Mouse (Mus musculus) lung, adult 2 months (tissue): ENCODE data around the gene Ntmt1. TPM values are rescaled to one million over a fixed set of nuclear protein-coding genes. Genes with fewer than 3 reads are reported as not detected.
A peak's percentile ranks its signal among the peaks of the same experiment; 100 is the strongest.

Source experiments
- DNase-seq: peaks from one replicate; pipeline ENCODE4 v3.0.0; 2022
- H3K4me1 ChIP-seq: fragments of 200-500 bp; 2 replicates; pipeline ENCODE4 v1.6.1; 2011; ENCODE audit warnings: low read length; ENCODE audit not compliant: control insufficient read depth, insufficient read depth
- H3K4me3 ChIP-seq: fragments of 200-500 bp; replicated peaks from 2 replicates; pipeline ENCODE3; 2011; ENCODE audit warnings: low read depth, mild to moderate bottlenecking, control low read depth, low read length; ENCODE audit errors: extremely low read depth
- CTCF ChIP-seq: fragments of 200-500 bp; IDR thresholded peaks from 2 replicates; pipeline ENCODE4 v1.5.1; 2011; ENCODE audit warnings: mild to moderate bottlenecking, low read length, control low read depth; ENCODE audit not compliant: insufficient read depth
- POLR2A ChIP-seq: fragments of 200-500 bp; IDR thresholded peaks from 2 replicates; pipeline ENCODE4 v1.6.1; 2011; ENCODE audit warnings: low read depth, mild to moderate bottlenecking, control low read depth, low read length, borderline replicate concordance; ENCODE audit errors: extremely low read depth
- WGBS: fragments of 180-500 bp; shearing (Covaris S2); methylation state at CpG from one replicate; pipeline ENCODE4 v1.1.7; 2018; 5-methylcytosine and 5-hydroxymethylcytosine counted together
- polyA plus RNA-seq: library from polyadenylated mRNA; depleted of rRNA; stranded (reverse); fragments of >200 nt; gene quantifications from 2 replicates; pipeline ENCODE4 v1.2.3, GENCODE M21; 2012

Ntmt1 gene
- polyA plus RNA-seq, 1 experiment: 23.4 TPM

GRCm38 (mm10) chr2:30799456-30799855 is 8.2 kb upstream of the Ntmt1 start:
- DNase-seq: no peak
- peaks cover 3% of the 10 kb centered on the region; the same call in 1 of the 2 replicates for H3K4me1 ChIP-seq
- no peak for TF ChIP-seq POLR2A
- no peak for TF ChIP-seq CTCF
- 86% methylated on average over 3 of the region's 3 CpGs for WGBS
- H3K4me3 ChIP-seq: no peak overlapping the region

DNA sequence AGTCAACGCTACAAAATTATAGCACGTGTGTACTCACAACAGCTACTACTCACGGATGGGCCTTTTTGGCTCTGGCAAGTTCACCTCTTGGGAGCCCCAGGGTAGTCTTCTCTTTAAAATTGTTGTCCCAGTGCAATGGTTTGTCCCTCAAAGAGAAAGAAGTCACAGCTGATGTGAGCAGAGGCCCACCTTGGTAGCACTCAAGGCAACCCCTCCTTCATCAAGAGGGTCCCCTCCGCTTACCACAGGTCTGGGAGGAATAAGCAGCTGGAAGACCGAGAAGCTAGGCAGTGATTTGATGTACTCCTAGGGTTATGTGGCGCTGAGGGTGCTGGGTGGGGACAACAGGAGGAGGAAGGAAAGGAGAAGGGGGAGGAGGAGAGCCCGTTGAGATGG is 7.0 kb upstream of the Ntmt1 start:
- peaks cover 3% of the 10 kb centered on the region; the same call in 1 of the 2 replicates for H3K4me1 ChIP-seq
- DNase-seq: no peak
- 44% methylated on average over 7 of the region's 7 CpGs for WGBS
- H3K4me3 ChIP-seq: no peak overlapping the region
- no peak for TF ChIP-seq CTCF
- no peak for TF ChIP-seq POLR2A

DNA sequence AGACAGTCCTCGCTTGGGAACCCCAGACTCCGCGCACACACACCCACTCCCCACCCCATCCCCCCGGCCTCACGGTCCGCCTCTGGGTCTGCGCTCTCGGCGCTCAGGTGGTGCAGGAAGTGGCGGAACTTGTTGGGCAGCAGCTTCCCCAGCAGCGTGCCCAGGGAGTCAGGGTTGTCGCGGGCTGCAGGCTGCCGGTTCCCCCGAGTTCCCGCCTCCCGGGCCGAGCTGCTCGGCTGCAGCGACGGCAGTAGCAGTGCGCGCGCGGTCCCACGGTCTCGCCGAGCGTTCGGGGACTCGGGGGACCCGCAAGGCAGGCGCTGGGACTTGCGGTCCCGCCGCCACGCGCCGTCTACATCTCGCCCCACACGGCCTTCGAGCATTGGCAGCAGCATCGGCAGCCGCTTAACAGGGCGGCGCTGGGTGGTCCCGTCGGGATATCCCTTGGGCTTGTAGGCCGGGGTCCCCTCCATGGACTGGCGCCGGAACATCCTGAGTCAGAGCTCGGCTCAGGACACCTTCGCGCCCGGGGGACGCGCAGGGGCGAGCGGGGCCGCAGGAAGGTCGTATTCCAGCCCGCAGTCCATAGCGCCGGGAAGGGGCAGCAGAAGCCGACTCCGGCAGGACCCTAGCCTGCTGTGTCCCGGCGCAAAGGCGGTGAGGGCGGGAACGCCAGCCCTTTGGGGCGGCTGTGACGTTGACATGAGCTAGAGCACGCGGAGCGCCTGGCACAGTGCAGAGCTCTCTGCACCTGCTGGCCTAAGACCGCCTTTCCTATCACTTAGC is 6.4 kb upstream of the Ntmt1 start:
- peak; percentile 30 for DNase-seq
- WGBS: 1% methylated on average over 76 of the region's 77 CpGs
- peaks cover 2% of the 10 kb centered on the region; the same call in 1 of the 2 replicates for H3K4me1 ChIP-seq
- peak overlapping the region; percentile 11 for H3K4me3 ChIP-seq
- TF ChIP-seq POLR2A: no peak
- no peak for TF ChIP-seq CTCF

GRCm38 (mm10) chr2:30803604-30804003 is 4.0 kb upstream of the Ntmt1 start, which contains the start of gene 1700001O22Rik:
1700001O22Rik (minus strand) TSS chr2:30803661.
- TF ChIP-seq POLR2A (no peak), CTCF (no peak)
- Histone ChIP-seq H3K4me1 (peaks cover 6% of the 10 kb centered on the region), H3K4me3 (no peak within 1 kb of the TSS)
- 87% methylated on average over 3 of the region's 3 CpGs for WGBS
- no peak for DNase-seq

- Histone ChIP-seq H3K4me3 (no peak overlapping the region), H3K4me1 (peaks cover 6% of the 10 kb centered on the region)
- DNase-seq: no peak
- 96% methylated on average over 2 of the region's 2 CpGs for WGBS
- TF ChIP-seq CTCF (no peak), POLR2A (no peak)
These were observed 1.6 kb upstream of the Ntmt1 start for GRCm38 (mm10) chr2:30805983-30806382.

DNA sequence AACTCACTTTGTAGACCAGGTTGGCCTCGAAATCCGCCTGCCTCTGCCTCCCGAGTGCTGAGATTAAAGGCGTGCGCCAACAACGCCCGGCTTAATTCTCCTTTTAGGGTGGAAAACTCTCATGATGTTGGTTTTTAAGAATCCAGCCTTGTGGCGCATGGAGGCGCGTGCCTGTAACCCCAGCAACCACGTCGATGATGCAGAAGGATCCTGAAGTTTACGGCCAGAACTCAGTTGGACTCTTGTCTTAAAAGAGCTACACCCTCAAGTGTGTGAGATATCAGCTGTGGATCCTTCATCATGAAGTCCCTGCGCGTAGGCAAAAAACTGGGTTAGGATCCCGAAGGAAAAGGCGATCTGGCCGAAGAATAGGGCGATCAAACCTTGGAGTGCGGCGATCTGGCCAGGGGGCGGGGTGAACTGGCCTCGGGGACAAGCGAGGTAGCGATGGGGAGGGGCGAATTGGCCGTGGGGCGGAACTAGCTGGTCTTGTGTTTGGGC is 429 bp upstream of the Ntmt1 start:
- TF ChIP-seq CTCF (no peak), POLR2A (peak; percentile 32; the same call in 1 of the 2 replicates)
- Histone ChIP-seq H3K4me3 (peak overlapping the region; percentile 71), H3K4me1 (peaks cover 6% of the 10 kb centered on the region)
- 7% methylated on average over 28 of the region's 28 CpGs for WGBS
- no peak for DNase-seq

- no peak for TF ChIP-seq CTCF
- TF ChIP-seq POLR2A: no peak
- no peak for DNase-seq
- Histone ChIP-seq H3K4me3 (peak overlapping the region; percentile 84), H3K4me1 (peaks cover 6% of the 10 kb centered on the region)
- WGBS: 2% methylated on average over 10 of the region's 10 CpGs
These were observed 650 bp downstream of the Ntmt1 start for GRCm38 (mm10) chr2:30808296-30808655.

DNA sequence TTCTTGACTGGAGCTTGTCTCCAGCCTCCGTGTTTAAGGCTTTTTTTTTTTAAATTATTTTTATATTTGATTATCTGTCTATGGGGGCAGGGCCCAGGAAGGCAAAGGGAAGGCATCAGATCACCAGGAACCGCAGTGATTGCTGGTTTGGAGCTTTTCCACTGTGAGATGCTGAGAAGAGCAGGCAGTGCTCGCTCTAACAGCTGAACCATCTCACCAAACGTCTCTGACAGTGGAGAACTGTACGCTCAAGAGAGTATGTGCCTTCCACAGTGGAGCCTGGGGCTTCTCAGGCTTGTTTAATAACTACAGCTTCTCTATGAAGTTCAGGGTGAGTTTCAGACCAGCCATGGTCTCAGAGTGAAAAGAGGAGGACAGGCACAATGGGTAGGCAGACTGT is 1.9 kb downstream of the Ntmt1 start:
- TF ChIP-seq CTCF (no peak), POLR2A (no peak)
- Histone ChIP-seq H3K4me3 (no peak overlapping the region), H3K4me1 (peaks cover 6% of the 10 kb centered on the region)
- DNase-seq: no peak
- 70% methylated on average over 5 of the region's 5 CpGs for WGBS

GRCm38 (mm10) chr2:30810573-30810972 is 2.9 kb downstream of the Ntmt1 start:
- Histone ChIP-seq H3K4me3 (no peak overlapping the region), H3K4me1 (peaks cover 6% of the 10 kb centered on the region)
- TF ChIP-seq CTCF (no peak), POLR2A (no peak)
- no peak for DNase-seq
- WGBS: 80% methylated on average over 7 of the region's 7 CpGs

GRCm38 (mm10) chr2:30816383-30816782 is 8.8 kb downstream of the Ntmt1 start:
- DNase-seq: no peak
- TF ChIP-seq POLR2A (no peak), CTCF (no peak)
- WGBS: 100% methylated on average over 1 of the region's 1 CpGs

More at GRCm38 (mm10) chr2:30816383-30816782, 8.8 kb downstream of the Ntmt1 start:
- Histone ChIP-seq H3K4me3 (no peak overlapping the region), H3K4me1 (no peaks in the 10 kb centered on the region)
